Mouse (Mus musculus) 416B (cell line): Measurements from ENCODE around the gene Nxf2.

ENCODE experiments used
- DNase-seq: peaks from one replicate; pipeline ENCODE4 v3.0.0; 2011; ENCODE audit warnings: low read depth

The Nxf2 gene

GRCm38 (mm10) chrX:134964546-134964945, at the start of gene Nxf2:
Nxf2 (minus strand) TSS chrX:134964754.
- DNase-seq = no peak

GRCm38 (mm10) chrX:135011381-135011780, 46.8 kb upstream of the Nxf2 start:
- no peak for DNase-seq

GRCm38 (mm10) chrX:135009471-135009815, 44.9 kb upstream of the Nxf2 start:
- DNase-seq = no peak

- DNase-seq = peak; percentile 97
Measured at GRCm38 (mm10) chrX:135008720-135009470, 44.3 kb upstream of the Nxf2 start, which contains the start of gene Zmat1. Zmat1 (minus strand) TSS chrX:135009209.

GRCm38 (mm10) chrX:135008021-135008420, 43.5 kb upstream of the Nxf2 start:
- DNase-seq = peak; percentile 61

GRCm38 (mm10) chrX:134963305-134964094, 1.1 kb downstream of the Nxf2 start:
- DNase-seq = no peak

- DNase-seq = peak; percentile 46
Measured at GRCm38 (mm10) chrX:134930361-134930760, 34.2 kb downstream of the Nxf2 start.

- DNase-seq = peak; percentile 33
Measured at GRCm38 (mm10) chrX:134929927-134930326, 34.6 kb downstream of the Nxf2 start.

GRCm38 (mm10) chrX:134925058-134925457, 39.5 kb downstream of the Nxf2 start:
- DNase-seq = peak; percentile 44

- no peak for DNase-seq
Measured at GRCm38 (mm10) chrX:134923675-134924424, 40.7 kb downstream of the Nxf2 start.

- DNase-seq = no peak
Measured at GRCm38 (mm10) chrX:134919220-134919619, 45.3 kb downstream of the Nxf2 start.

- no peak for DNase-seq
Measured at GRCm38 (mm10) chrX:134915745-134916144, 48.8 kb downstream of the Nxf2 start.

GRCm38 (mm10) chrX:134915315-134915714, 49.2 kb downstream of the Nxf2 start:
- DNase-seq = peak; percentile 7

- DNase-seq = no peak
Measured at GRCm38 (mm10) chrX:134914851-134915250, 49.7 kb downstream of the Nxf2 start.

GRCm38 (mm10) chrX:134913234-134913936, 51.2 kb downstream of the Nxf2 start:
- peak; percentile 58 for DNase-seq

GRCm38 (mm10) chrX:134912805-134913204, 51.7 kb downstream of the Nxf2 start:
- DNase-seq = no peak

- peak; percentile 35 for DNase-seq
Measured at GRCm38 (mm10) chrX:134910345-134910744, 54.2 kb downstream of the Nxf2 start.
